Mouse (Mus musculus) kidney, postnatal 14 days (tissue): ENCODE measurements around the gene 1700010I14Rik.

Experiments
- DNase-seq: peaks from one replicate; pipeline ENCODE4 v3.0.0; 2022; ENCODE audit warnings: mixed read lengths

1700010I14Rik gene

DNA sequence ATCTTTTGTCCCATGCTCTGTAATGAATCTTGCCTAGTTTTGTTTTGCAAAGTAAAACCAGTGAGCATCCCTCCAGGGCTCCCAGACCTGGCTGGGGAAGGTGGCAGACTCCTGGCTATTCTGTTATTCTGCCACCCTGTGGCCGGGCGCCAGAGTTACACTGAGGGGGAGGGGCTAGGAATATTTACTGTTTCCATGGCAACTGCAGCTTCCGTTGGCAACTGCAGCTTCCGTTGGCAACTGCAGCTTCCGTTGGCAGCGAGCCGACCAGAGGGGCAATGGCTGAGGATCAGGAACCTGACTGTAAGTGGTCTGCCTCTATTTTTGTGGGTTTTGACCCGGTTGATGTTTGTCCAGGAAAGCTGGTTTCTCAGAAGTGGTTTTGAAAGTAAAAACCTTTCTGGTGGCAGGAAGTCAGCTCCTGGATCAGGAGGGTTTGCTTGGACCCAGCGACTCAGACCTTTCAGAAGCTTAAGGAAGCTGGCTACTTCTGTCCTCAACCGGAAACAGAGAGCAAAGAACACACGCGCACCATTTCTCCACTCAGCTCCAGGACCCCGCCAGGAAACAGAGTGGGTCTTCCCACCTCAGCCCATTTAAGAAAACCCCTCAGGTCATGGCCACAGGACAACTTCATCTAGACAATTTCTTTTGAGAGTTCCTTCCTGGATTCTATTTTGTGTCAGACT lies at the start of gene 1700010I14Rik:
Gene 1700010I14Rik (plus strand): TSS at position 215 of the 689 bp plus-strand sequence.
- DNase-seq = peak; percentile 93

DNA sequence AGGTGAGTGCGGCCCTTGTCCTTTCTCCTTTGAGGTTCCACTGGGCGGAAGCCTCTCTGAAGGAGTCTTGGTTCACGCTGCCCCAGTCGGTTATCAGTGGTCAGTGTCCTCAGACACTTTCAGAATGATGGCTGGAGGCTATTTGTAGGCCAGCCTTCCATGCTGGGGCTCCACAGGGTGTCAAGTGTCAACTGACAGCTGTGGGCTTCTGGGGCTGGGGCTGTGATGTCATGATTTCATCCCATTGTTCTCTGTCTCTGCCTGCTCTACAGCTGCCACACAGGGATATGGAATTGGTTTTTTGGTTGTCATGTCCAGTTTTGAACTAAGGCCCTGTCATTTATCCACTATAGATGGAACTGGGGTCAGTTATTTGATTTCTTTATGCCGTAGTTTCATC lies 36.5 kb upstream of the 1700010I14Rik start:
- no peak for DNase-seq

DNA sequence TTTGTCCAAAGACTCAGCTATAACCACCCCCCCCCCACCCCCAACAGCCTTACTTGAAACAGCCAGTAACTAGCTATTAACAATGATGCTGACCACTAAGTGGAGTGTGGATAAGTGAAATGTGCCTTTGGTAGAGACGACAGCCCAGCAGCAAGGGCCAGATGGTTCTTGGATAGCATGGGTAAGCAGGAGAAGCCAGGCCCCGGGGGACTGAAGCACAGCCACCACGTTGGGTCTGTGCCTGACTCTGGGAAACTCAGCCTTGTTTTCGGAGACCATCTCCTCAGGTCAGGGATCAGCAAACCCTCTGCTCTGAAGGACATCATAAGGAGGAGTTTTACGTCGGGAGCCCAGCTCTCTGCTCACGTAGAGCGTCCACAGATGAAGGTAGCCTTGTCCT lies 35.2 kb upstream of the 1700010I14Rik start:
- no peak for DNase-seq

DNA sequence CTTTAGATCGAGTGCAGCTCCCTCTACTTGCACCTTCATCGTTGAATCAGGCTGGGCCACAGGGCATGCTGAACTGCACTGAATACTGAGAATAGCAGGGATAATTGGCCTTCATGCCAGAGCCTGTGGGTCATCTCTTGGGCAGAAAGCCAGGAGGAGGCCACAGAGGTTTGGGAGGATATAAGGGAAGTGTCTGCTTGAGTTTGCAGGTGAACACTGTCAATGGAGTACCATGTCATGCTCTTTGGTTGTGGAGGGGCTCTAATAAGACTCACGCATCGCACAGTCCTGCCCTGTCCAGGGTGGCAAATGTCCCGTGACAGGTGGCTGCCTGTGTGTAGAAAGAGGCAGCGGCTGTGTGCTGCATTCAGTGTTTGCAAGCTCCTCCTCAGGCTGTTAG lies 30.0 kb upstream of the 1700010I14Rik start:
- DNase-seq = no peak

DNA sequence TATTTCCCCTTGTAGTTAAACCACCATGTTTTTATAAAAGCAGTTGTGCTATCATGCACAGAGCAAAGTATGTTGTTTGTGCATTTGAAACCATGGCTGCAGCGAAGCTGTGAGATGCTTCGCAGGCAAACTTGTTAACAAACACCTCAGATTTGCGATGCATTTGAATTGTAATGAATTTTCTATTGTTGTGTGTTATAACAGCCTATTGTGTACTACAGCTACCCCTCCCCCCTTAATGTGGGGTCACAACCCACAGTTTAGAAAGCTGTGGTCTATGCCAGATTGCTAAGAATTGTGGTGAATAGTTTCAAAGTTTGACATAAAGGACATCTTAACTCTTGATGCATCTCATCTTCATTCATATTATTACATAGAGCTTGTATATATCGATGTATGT lies 27.7 kb upstream of the 1700010I14Rik start:
- no peak for DNase-seq

DNA sequence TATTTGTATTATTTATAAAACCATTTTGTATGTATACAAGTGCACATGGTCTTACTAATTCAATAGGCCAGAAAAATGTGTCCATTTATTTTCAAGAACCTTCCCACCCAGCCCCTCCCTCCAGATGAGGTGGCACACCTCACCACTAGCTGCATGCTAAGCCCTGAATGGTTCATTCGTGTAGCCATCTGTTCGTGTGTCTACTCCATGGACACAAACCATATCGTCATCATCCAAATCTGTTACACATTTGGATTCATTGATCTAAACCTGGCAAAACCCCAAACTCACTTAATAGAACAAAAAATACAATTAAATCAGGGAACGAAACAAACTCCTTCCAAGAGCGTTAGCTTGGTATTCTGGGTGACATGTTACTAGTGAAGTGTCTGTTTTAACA lies 27.0 kb upstream of the 1700010I14Rik start:
- DNase-seq = no peak

DNA sequence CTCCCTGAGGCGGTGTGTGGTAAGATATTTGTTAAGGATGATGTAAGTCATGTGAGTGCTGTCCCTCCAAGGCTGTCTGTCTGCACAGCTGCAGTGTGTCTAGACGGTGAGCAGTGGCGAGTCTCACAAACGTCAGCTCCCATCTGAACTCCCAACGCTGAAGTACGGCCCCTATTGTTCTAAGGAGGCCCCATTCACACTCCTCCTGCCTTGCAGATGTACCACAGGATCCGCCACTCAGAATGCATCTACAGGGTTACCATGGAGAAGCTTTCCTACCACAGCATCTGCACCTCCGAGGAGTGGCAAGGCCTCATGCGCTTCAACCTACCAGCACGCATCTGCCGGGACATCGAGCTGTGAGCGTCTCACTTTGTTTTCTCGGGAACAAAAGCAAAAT lies 26.5 kb upstream of the 1700010I14Rik start:
- DNase-seq = no peak

DNA sequence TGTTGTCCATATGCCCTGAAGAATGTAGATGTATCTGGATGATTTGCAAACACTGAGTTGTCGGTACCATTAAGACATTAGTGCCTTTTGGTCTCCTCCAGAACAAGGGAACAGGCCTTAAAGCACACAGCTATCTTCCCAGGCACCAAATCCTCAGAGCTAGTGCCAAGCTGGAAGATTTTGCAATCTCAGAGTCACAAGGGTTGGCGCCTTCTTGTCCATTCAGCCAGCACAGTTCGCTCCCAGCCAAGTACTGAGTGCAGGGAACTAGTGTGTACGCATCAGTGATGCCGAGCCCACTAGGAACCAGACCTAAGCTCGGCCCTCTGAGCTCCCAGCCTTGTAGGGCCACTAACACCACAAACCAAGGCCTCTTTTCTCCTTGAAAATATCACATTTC lies 23.0 kb upstream of the 1700010I14Rik start:
- no peak for DNase-seq

DNA sequence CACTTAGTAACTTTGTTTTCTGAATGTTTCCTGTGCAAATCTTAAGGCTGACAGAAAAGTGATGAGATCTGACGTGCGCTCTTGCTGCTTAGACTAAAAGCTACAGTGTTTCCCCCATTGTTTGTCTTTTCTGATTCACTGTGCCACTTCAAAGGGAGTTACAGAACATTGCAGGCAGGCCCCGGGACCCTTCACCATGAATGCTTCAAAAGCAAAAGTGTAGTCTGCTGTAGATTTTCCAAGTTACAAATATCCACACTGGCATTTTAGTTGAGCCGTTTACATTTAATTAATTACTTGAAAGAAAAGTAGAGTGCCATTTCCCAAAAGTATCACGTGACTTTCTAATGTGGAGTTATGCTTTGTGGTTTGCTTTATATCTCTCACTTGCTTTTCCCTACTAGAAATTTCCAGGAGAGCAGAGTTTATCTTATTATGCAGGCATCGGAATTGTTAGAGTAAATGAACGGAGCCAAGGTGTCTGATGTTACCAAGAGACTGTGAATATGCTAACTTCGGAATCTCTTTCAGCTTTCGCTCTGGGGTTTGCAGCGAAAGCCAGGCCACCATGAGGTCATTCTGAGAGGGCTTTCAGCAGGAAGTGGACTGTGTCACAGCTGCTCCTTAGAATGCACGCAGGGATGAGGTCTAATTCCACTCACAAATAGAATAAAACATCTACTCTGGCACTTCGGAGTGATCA lies 15.8 kb upstream of the 1700010I14Rik start:
- DNase-seq = no peak

DNA sequence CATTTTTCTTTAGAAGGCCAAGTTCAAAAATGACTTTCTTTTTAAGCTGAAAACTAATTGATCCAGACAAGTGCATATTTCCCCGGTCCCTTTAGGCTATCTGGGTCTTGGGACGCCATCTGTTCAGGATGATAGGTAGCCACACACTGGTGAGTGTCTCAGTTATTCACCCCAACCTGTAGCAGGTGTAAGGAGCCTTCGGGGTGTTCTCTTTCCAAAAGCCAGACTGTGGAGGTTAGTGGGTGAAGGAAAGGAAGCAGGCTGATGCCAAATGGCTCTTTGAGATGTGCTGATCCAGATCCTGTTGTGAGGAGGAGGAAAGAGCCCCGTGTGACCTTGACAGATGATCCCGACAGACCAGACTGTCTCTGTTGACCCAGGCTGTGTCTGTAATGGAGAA lies 14.8 kb upstream of the 1700010I14Rik start:
- DNase-seq = no peak

DNA sequence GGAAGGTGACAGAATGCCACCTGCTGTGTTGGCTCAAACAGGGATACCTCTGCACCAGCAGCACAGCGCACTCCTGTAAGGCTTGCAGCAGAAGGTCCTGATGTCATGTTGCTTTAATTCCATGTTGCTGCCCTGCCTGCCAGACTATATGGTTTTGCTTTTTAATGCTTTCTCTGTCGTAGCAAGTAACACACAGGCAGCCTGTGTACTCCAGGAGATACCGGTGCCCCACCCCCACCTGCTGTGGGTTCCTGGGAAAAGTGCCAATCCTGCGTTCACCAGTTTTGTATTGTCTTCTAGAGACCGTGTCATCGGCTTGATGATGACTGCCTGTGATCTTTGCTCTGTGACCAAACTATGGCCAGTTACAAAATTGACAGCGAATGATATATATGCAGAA lies 13.7 kb upstream of the 1700010I14Rik start:
- peak; percentile 21 for DNase-seq

DNA sequence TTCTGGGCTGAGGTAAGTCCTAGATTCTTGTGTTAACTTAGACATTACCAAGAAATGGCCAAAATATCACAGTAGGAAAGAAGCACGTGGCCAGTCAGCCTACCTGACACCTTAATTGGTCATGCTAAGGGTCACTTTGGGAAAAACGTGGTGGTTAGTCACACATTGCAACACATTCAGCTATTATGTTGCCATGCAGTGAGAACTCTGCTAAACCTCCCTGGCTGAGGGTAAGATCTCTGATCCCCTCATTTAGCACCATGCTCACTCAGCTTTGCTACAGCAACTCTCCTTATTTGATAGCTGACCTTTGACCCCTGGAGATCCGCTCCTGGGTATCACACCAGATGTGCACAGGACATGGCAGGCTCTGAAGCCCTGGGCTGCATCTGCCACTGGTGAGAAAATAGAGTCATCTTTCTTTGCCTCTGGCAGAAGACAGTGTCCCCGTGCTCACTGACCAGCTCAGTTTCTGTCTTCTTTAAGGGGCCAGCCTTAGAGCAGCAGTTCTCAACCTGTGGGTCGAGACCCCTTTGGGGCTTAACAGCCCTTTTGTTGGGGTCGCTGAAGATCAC lies 13.2 kb upstream of the 1700010I14Rik start:
- DNase-seq = no peak

DNA sequence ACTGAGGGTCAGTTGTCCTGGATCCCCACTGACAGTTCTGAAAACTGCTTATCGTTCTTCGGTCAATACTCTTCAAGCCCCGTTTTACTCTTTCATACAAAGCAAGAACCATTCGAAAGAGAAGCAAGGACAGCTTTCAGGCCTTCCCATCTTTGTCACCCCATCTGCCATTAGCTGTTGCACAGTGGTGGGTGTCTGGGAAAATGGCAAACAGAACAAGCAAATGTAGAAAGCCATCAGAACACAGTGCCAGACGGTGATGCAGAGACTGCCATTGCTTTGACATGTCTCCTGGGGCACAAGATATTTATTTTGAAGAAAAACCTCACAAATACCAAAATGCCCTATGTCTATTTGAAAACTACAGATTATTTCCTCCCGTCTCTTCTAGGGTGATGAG lies 11.4 kb upstream of the 1700010I14Rik start:
- DNase-seq = no peak

DNA sequence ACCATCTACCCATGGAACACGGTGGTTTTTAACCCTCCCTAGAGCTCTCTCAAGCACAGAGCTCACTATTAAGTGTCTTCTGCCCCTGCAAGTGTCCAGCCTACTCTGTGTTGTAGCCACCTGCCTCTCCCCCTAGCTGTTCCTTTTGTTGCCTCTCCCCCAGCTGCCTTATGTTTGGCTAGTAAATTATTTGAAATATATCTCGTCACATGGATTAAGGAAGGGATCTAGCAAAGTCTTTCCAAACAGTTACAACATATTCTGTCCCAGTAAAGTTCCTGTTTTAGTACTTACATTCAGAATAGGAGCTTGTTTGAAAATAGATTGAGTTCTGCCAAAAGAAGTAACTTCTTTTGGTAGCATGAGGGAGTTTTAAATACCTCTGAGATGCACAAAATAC lies 10.9 kb upstream of the 1700010I14Rik start:
- no peak for DNase-seq

DNA sequence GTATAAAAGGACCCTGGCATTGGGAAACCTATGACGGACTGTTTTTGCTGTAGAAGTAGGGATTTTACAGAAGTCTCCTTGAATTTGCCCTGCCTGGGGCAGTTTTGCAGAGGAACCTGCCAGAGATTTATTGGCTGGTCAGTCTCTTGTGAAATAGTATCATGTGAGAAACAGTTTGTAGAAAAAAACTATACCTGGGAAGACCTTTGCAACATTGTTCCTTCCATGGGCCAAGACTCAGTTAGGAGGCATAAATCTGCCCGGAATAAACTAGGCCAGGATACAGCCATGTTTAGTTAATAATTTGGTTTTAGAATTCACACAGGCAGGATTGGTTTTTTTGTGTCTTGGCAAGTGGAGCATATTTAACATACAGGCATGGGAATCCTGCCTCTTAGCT lies 4.6 kb upstream of the 1700010I14Rik start:
- no peak for DNase-seq

DNA sequence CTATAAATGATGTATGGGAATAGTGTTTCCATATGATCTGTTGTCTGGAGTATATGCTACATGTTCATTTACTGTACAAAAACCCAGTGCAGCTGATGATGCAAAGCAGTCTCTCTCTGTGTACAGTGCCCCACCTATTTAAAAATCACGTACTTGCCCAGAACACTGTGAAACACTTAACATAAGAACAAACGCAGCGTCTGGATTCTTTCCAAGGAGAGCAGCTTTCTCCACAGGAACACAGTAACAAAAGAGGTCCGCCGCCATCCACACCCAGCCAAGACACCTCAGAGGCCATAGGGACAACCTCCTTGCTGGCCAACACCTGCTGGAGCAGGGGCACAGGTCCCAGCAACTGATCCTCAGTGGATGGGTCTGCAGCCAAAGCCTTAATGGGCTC lies 2.4 kb upstream of the 1700010I14Rik start:
- DNase-seq = no peak

DNA sequence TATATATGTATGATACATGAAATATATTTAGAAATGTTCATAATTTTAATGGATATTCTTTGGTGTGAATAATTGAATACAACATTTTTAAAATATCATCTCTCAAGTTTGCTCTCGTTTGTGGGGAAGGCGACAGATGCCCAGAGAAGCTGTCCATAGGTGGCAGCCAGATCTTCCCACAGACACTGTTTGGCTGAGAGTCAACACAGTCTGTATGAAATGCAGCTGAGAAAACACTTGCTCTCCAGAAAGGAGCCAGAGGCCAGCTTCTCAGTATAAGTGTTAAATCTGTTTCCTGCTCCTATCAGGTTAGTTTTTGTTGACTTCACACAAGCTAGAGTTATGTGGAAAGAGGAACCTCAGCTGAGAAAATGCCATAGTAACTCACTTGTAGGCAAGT lies 1.6 kb upstream of the 1700010I14Rik start:
- no peak for DNase-seq

DNA sequence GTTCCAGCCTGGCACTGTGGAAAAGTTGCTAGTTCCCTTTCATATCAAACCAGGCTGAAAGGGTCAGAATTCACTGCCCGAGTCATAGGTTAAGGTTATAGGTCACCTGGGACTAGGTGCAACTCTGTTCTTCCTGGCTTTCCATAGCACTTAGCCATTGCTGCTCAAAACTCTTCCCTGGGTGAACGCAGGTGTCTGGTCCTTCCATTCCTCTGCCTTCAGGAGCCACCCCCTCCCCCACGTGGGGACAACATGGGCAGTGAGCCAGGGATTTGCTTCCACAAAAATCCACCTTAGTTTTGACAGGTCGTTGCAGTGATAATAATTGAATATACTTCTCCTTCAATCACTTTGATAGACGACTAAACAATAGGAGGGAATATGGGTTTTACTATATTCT lies 764 bp upstream of the 1700010I14Rik start:
- DNase-seq = no peak

DNA sequence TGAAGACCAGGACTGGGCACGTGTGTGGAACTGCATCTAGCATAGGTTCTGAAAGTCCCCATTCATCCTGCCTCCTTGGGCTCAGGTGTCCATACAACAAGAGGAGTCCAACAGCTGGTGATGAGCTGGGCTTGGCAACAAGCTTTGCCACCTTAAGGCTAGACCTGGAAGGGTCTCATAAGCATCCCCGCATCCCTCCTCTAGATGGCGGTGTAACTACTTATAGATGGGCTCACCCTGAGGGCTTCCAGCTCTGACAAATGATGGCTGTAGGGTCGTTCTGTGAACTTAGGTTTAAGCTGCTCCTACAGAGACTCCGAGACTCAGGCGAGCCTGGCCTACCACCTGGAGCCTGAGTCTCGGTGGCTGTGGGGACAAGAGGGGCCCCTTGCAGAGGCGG lies 3.0 kb downstream of the 1700010I14Rik start:
- no peak for DNase-seq

DNA sequence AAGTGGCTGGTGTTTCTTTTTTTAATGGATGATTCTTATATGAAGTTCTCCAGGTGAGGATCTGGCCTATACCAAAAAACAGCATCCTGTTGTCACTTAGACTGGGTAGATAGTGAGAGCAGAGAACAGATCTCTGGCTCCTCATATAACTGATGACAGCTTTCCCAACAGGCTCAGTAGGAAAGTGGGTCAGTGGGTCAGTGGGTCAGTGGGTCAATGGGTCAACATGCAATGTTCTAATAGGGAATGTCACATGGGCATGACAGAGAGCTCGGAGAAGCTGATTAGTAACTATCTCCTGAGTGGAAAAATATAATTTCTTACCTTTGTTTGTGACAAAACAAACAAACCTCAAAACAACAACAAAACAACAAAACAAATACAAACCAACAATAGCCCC lies 7.2 kb downstream of the 1700010I14Rik start:
- DNase-seq = no peak

DNA sequence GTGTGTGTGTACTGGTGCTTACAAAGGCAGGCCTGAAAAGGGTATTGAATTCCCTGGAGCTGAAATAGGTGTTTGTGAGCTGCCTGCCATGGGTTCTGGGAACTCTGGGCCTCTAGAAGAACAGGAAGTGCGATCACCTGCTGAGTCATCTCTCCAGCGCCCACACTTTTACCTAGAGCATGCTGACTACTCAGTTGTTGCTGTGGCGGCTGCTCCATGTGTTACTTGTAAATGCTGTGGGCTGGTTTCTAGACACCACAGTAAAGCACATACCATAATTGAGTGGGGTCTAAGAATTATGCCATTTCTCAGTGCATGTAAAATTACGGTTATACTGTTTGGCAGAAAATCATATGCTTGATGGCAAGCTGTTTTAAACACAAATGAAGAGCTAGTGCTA lies 14.3 kb downstream of the 1700010I14Rik start:
- no peak for DNase-seq

DNA sequence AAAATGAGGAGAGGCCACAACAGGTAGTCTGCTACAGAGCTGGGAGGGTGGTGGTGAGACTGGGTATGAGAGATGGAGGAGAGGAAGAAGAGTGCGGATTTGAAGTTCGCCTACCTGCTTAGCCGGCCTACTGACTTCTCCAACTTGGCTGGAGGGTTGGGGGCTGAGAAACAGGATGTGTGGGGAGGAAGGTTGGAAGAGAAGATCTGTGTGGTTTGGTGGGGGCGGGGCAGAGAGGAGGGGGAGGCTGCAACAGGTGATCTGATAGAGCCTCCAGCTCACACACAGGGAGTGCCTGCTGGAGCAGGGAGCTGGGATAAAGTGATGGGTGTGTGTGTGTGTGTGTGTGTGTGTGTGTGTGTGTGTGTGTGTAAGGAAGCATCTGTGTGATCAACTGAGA lies 16.4 kb downstream of the 1700010I14Rik start:
- DNase-seq = no peak

DNA sequence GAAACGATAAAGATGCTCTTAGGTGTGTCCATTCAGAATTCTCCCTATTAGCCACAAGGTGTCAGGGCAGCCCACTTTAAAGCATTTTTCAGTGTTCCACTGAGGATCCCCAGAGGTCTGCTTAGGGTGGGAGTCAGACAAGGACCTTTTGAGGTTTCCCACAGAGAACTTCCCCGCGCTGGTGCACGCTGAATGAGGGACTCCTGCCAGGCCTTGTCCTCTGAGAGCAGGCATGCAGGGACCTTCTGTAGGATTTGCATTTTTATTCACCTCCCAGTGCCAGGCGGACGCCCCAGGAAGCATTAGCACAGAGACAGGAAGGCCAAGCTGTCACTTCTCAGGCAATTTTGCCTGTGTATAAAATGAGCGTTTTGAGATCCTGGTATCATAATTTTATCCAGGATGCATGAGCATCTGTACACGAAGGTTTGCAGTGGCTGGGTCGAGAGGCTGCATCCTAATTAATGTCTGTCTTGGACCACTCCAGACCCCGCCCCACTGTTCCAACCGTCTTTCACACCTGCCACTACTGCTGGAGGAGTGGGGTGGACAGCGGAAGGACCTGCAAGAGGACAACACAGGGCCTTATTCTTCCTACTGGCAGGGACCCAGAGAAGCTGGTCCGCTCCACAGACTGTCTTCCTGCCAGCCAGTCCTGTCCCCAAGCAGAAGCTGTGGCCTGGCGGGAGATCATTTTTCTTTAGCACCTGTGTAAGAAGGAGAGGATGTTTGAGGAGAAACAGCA lies 35.2 kb downstream of the 1700010I14Rik start:
- no peak for DNase-seq

DNA sequence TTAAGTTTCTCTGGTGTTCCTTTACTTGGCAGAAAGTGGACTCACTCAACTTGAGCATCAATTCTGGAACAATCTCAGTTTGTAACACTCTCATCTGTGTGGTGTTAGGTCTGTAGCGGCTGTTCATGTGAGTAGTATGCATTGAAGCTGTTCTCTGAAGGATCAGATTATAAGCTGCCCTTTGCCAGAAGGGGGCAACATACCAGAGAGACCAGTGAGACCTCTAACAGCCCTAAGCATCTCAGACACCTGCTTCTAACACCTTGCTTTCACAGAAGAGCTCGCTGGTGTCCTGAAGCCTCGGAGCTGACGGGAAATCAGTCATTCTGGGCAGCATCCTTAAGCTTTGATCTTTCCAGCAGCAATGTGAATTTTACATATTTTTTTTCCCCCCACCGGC lies 42.0 kb downstream of the 1700010I14Rik start:
- no peak for DNase-seq
